Mouse (Mus musculus) layer of hippocampus, adult 9-10 months (tissue): ENCODE measurements at regions not wholly inside any gene's neighbourhood (a gene's known extent, or its start where the extent isn't known, plus 50 kb on each side); places are given as distances from the start of the nearest gene placed in this dataset.

Experiments used
- DNase-seq: peaks from one replicate; pipeline ENCODE4 v3.0.0; 2022; ENCODE audit warnings: low spot score

DNA sequence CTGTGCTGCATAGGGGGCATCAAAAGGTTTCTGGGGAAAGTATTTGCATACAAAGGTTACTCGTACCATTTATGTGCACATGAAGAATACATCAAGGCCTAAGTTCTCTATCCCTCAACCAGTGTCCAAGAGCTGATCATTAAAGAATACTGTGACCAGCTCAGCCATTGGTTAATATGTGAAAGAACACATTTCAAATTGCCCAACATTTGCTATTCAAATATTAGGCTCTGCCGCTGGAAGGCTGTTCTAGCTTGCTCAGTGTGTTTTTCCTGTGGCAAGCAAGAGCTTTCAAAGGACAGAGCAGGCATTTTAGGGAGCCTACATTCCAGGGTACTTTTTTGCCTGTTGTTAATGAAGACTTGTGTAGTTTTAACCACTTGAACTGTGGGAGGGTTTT, 220.8 kb downstream of the Ahr start:
- no peak for DNase-seq

DNA sequence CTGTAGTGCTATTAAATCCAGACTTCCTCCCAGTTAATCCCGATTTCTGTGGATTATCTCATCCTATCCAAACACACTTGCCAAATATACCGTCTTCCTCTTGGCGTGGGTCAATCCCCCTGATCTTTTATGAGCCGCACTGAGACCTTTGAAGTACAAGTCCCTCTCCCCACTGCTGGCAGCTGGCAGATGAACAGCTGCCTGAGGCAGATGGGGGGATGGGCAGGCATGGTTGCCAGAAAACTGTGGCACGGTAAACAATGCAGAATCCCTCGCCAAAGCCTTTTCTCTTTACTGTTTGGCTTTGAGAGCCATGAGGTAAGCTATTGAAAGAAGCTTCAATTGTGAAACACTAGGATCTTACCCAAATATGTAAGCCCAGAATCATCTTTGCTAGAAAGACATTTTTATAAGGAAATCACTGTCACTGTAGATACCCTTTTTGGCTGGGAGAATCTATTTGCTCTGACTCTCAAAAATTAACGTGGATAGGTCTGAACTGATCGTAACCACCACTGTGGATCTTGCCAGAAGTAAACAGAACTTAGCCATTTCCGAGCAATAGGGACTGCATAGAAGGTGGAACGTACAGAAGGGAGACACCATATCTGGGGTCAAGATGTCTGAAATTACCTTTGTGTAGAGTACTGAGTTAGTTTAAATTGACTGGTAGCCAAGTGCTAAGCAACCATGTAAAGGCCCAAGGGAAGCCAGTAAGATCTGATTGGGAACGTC, 221.5 kb downstream of the Ahr start:
- DNase-seq = no peak

DNA sequence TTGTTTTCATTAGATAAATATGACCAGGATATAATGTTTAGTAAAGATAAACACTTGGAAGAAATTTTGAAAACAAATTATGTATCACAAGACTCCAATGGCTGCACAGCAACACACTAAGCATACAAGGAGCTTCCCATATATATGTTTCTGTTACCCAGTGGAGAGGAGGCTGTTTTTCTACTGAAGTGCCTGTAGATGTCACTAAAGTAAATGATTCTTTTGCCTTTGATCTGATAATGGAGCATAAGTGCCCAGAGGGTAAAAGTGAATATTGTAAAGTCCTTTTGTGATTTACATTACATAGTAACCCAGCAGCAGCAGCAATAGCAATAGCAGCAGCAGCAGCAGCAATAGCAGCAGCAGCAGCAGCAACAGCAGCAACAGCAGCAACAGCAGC, 226.3 kb downstream of the Ahr start:
- DNase-seq = no peak

DNA sequence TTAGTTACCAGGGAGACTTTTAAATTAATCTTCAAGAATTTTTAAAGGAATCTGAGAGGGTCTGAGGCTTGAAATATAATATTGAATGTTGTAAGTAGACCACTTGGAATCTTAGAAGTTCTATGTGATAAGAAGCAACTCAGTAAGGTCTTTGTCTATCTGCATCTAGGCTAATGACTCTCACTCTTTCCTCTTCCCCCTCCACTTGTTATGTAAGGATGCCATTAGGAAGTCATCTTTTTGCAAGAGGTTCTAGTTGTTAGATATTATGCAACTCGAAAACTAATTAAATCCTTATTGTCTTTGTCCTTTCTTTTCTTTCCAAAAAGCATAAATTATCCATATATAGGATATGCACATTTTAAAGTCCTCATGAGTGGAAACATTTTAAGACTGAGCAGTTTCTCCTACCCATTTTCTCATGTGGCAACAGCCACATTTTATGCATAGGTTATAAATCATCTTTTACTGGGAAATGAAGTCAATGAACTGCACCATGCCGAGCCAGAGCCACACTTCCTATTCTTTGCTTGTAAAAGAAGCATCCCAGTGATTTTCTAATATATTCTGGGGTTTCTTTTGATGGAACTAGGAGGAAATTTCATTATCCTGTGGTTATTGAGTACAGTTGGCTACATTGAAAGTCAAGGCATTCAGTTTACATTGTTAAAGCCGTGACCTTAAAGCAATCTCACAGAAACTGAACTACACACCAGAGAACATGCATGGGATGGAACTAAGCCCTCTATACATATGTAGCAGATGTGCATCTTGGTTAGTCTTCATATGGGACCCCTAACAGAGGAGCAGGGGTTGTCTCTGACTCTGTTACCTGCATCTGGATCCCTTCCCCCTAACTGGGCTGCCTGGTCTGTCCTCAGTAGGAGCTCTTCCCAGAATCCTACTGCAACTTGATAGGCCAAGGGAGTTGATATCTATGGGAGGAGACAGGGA, 230.8 kb downstream of the Ahr start:
- no peak for DNase-seq

DNA sequence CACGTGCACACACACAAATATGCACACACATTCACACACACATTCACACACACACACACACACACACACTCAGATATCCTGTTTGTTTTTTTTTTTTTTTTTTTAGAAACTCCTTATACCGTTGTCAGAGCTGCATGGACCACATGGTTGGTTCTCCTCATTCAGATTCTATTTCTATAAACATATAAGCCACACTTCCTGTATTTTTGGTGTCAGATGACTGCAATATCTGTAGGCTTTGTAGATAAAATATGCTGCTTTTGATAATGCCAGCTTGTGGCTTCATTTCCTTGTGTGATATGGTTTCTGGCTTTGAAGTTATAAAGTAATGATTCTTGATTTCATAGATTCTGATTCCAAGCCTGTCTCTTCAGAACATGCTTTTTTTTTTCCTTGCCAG, 231.7 kb downstream of the Ahr start:
- no peak for DNase-seq

DNA sequence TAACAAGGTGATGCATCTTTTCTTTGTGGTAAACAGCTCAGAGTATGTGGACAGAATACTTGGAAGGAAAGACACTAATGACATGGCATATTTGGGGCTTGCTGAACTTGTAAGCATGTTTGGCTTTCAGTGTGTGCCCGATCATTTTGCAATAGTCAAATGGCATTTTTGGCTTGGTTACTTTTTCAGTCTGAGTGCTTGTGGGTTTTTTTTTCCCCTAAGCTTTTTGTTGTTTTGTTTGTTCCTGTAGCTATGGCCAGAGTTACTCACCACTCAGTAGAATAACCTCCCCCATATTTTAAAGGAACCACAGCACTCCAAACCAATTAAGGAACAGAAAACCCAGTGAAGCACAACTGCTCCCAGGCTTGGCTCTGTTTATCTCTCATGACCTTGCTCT, 240.2 kb downstream of the Ahr start:
- no peak for DNase-seq

DNA sequence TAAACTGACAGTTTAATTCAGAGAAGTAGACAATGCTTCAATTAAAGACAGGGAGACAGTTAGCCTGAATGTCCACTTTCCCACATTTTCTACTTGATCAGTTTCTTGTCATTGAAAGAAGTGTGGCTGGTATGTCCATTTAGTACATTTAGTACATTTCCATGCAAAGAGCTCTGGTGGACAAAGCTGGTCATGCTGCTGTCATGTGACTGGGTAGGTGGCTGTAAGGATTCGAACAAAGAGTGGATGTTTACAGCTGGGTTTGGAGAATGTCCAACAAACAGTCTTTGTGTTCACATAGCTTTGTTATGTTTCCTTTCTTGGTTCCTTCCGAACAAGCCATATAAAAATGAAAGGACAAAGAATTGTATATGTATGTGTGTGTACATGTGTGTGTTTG, 241.3 kb downstream of the Ahr start:
- DNase-seq = no peak

DNA sequence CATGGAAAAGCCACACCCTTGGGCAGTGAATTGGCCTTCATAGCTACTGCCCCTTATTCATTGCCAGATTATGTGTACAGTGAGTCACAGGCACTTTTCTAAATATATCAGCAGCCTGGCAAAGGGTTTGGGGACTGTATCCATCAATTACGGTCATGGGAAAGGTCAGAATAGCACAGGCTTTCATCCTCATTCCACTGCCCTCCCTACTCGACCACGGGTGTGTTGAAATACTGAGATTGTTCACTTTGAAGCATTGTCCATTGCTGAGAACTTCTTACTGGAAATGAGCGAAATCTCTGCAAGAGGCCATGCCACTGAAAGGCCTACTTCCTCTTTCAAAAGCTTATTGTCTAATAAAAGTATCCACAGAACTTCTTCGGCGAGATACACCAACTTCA, 242.9 kb downstream of the Ahr start:
- no peak for DNase-seq

DNA sequence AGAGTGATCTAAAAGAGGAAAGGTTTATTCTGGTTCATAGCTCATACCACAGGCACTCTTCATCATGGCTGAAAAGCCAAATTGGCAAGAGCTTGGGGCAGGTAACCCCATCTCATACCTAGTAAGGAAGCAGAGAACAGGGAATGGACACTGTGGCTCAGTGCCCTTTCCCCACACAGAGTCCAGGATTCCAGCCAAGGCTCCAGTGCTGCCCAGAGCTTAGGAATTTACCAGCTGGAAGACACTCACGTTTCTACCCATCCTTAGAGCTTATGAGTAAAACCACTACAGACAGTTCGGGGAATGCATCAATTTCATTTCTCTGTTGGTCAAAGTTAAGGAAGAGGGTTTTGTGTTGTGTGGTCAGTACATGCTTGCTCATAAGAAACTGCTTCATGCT, 241.0 kb downstream of the Snx13 start:
- DNase-seq = no peak

DNA sequence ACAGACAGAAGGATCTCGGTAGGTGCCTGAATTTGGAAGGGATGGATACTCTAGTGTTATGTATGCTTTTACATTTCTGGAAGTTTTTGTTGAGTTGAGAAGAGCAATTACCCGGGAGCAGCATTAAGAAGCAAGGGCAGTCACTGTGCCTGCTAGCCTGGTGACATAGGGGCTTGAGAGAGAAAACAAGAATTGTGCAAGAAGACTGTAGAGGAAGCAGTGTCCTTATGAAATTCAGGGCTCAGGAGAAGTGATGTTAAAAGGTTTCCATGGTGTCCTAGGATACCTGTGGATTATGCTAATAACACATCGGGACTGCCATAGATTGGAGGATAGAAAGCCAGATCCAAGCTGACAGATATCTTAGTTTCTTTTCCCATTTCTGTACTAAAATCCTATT, 240.6 kb downstream of the Snx13 start:
- DNase-seq = no peak

DNA sequence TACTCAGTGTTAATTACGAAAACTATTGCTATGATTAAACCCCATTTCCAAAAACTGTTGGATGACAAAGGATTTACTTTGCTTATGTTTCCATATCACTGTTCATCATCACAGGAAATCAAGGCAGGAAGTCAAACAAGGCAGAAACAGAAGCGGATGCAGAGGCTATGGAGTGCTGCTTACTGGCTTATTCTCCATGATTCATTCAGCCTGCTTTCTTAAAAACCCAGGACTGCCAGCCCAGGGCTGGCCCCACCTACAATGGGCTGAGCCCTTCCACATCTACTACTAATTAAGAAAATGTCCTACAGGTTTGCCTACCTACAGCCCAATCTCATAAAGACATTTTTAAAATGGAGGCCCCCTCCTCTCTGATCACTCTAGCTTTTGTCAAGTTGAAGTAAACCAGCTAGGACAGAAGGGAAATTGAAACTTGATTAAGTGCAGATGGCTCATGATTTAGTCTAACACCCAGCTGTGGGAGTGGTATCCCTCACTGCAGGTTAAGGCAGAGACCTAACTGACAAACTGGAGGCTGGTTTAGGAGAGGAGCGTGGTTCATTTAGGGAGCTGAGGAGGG, 240.1 kb downstream of the Snx13 start:
- no peak for DNase-seq

DNA sequence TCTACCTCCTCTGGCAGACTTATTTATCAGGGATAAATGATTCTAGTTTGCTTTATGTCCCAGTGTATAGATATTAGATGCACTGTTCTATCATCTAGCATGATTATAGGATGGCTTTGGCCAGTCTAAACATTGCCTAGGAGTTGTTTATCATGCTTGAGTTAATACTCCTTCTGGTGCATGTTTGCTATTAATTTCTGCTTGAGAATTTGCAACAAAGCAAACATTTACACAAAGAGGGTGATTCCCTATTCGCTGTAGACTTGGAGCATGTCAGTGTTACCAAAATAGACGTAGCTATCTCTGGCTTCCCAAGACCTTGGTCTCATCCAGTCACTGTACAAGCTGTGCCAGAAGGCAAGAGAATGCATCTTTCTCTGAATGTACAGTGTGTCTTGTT, 237.4 kb downstream of the Snx13 start:
- DNase-seq = no peak

DNA sequence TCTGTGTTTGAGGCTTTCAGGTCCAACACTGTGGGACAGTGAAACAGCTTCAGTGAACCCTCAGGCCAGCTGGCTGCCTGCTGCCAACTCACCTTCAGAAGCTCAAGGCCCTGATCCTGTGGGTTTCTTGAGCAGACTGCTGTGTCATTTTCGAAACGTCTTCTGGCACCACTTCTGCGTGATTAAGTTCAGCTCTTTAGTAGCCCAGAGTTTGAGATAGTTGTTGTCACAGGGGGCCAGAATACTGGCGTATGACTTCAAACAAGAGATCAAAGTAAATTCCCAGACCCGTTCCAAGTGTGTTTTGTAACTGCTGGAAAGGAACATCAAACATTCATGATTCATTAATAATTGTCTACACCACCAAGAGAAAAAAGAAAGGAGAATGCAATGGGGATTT, 236.9 kb downstream of the Snx13 start:
- no peak for DNase-seq

DNA sequence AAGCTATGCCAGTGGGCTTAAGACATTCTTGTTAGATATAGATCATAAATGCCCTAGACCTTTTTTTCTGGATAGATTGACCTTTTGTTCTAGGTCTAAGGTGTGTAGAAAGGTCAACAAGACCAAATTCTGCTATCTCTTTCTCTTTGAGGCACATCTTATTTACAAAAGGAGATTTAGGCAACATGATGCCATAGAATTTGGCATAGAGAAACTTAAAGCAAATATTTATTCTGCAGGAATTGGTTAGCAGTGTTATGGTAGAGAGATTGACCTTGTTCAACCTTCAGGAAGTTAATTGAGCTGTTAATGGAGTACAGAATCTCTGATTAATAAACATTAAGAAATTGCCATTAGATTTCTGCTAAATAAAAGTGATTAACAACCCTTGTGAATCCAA, 236.4 kb downstream of the Snx13 start:
- DNase-seq = no peak

DNA sequence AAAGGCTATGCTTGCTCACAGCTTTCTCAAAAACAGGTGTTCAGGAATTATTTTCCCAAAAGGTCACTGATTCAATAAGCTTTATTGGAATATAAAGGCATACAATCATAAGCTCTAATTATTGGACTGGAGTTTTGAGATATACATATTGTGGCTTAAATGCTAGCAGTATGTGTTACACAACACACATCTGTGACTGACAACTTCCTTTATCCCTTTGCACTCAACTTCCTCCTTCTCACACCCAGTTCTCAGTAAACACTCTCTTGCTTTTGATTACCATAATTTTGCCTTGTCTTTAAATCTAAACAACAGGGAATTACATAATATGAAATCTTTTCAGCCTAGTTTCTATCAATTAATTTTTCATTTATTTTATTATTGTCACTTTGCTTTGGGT, 222.5 kb downstream of the Snx13 start:
- DNase-seq = no peak

DNA sequence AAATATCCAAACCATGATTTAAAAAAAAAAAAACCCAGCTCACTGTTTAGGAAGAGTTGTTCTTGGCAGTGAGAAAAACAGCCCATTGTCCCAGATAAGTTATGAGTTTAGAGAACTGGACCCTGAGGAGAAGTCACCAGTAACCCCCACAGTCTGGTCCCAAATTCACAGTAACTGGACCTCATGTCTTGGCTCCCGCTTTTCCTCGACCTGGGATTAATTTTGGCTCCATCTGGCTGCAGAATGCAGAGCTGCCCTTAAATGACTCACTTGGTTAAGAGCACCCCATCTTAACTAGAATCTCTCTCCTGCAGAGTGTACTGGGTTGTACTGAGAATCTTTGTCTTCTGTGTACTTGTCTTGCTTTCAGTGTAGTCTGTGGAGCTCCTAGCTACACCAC, 221.0 kb downstream of the Snx13 start:
- DNase-seq = no peak

DNA sequence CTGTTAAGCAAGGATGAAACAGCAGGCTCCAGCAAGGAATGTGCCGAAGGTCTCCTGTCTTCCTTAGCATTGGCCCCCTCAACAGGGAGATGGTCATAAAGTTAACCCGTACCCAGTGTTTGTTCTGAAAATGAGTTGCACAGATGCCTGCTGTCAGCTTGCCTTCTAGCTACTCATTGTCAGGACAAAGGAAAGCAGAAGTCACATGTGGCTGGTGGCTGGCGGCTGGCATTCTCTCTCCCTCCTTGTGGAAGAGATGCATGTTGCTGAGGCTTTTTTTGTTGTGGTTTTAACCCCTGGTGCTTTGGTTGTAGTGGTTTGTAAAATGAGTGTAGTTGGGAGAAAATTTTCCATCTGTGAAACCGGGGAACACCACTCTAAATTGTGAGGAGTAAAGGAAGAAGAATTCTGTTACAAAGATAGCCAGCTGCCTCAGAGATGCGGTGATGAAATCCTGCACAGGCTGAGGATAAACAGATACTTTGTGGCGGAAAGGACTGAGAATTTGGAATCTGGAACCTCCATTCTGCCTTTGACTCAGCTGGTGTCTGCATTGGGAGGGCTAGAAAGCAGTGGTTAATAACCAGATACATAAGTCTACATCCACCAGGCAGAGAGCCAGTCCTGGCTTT, 220.2 kb downstream of the Snx13 start:
- no peak for DNase-seq

DNA sequence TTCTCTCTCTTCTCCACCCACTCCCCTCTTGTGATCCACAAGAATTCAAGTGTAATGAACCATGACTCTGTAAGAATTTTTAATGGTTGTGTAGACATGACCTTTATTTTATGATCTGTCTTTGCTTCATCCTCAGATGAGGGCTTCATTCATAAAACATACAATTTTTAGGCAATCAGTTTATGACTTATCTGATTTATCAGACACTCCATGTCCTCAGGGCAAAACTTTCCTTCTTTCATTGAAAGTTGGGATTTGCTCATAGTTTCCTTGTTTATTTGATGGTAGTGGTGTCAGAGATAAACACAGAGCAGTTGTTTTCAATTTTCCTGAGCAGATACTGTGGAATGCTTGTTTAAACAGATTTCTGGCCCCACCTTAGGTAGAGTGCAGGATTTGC, 212.8 kb downstream of the Snx13 start:
- no peak for DNase-seq

DNA sequence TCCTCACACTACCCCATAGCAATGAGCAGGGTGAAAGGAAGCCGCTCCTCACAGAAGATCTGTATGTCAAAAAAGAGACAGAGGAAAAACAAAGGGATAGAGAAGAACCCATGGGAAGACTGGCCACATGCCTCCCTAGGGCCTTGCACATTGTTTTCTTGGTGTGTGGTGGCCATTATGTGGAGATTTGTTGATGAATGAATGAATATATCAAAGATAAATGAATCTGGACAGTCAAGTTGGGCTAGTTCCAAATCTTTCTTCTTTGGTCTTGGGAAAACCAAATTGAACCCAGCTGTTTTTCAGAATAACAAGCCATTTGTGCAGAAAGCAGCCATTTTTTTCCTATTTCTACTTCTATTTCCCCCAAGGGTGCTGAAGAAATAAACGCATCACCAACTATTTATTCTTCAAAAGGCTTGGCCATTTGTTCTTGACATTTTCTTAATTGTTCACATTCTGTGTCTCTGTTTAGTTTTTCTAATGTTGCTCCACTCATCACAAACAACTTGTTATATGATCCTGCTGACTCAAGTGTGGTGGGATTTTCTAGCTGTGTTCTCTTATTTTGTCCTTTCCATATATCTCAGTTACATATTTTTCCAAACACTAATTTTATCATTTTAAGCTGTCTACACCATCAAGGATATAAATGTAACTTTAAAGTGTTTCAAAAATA, 208.9 kb downstream of the Snx13 start:
- DNase-seq = no peak

DNA sequence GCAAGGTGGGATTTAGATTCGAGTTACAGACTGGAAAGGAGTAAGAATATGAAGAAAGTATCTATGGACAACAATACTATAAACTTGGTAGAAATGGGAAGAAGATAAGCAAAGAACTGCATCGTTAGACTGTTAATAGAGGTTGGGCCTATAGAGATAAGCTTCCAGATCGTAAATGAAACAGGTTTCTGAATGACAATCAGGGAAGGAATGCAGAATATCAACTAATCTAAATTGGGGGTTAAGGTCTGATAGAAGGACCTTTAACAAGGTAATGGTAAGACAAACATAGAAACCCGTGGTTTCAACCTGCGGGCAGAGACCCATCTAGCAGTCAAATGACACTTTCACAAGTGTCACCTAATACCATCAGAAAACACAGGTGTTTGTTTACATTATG, 201.5 kb downstream of the Snx13 start:
- DNase-seq = no peak

DNA sequence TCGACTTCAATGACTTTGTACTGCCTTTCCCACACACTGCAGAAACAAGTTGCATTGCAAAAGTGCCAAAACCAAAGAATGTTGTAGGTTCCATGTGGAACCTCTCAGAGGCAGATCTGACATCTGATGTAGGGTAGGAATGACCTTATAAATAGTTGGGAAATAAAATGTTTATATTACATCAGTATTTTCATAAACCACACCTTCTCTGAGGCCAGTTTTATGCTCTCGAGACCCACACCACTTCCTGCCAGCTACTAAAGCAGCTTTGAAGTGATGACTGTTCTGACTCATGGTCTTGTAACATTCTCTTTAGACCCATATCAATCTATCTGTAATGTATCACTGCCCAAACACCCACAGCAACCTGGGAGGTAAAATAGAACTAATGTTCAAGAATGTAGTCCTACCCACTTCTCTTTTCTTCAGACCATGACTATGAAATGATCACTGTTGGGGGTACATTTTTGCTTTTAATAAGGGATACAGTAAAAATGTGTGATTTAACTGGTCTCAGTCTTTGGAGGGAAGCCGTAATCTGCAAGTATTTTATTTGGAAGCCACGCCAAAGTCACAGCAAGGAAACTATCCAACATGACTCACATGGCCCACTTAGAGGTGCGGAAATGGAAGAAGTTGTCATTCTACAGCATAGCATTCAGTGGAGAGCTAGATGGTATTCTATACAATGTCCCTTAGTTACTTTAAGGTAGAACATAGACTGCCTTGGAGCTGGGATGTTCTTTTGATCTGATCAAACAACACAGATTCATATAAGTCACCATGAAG, 199.4 kb downstream of the Snx13 start:
- DNase-seq = no peak
